Mouse (Mus musculus) brain, adult 2 months (tissue): ENCODE results near the gene Yif1a.
A peak's percentile ranks its signal among the peaks of the same experiment; 100 is the strongest.

Experiments
- DNase-seq: peaks from one replicate; pipeline ENCODE4 v3.0.0; 2011; ENCODE audit warnings: low read depth, low spot score

Yif1a gene

GRCm38 (mm10) chr19:5060365-5061330 lies 27.7 kb upstream of the Yif1a start:
- DNase-seq = no peak

GRCm38 (mm10) chr19:5062041-5062440 lies 26.3 kb upstream of the Yif1a start:
- no peak for DNase-seq

GRCm38 (mm10) chr19:5062446-5062845 lies 25.9 kb upstream of the Yif1a start:
- DNase-seq = no peak

GRCm38 (mm10) chr19:5065104-5065503 lies 23.2 kb upstream of the Yif1a start:
- DNase-seq = no peak

- DNase-seq = no peak
Observed at GRCm38 (mm10) chr19:5067040-5067799, 21.1 kb upstream of the Yif1a start.

GRCm38 (mm10) chr19:5067867-5068569 lies 20.3 kb upstream of the Yif1a start, which contains the start of gene Cd248:
Gene Cd248 (plus strand): TSS chr19:5068078.
- DNase-seq = no peak

GRCm38 (mm10) chr19:5068570-5069234 lies 19.6 kb upstream of the Yif1a start:
- no peak for DNase-seq

- DNase-seq = no peak
Observed at GRCm38 (mm10) chr19:5069486-5069885, 18.9 kb upstream of the Yif1a start.

GRCm38 (mm10) chr19:5069978-5070377 lies 18.4 kb upstream of the Yif1a start:
- no peak for DNase-seq

GRCm38 (mm10) chr19:5071077-5071476 lies 17.3 kb upstream of the Yif1a start:
- no peak for DNase-seq

- DNase-seq = peak; percentile 71
Observed at GRCm38 (mm10) chr19:5071545-5072369, 16.6 kb upstream of the Yif1a start.

- DNase-seq = no peak
Observed at GRCm38 (mm10) chr19:5072389-5073019, 15.8 kb upstream of the Yif1a start.

GRCm38 (mm10) chr19:5073028-5073427 lies 15.3 kb upstream of the Yif1a start:
- DNase-seq = peak; percentile 74

GRCm38 (mm10) chr19:5073518-5073917 lies 14.8 kb upstream of the Yif1a start:
- DNase-seq = peak; percentile 66

GRCm38 (mm10) chr19:5079279-5079678 lies 9.1 kb upstream of the Yif1a start:
- no peak for DNase-seq

- no peak for DNase-seq
Observed at GRCm38 (mm10) chr19:5082005-5082404, 6.3 kb upstream of the Yif1a start.

- no peak for DNase-seq
Observed at GRCm38 (mm10) chr19:5082596-5082995, 5.7 kb upstream of the Yif1a start.

- DNase-seq = no peak
Observed at GRCm38 (mm10) chr19:5083961-5084833, 4.1 kb upstream of the Yif1a start.

- peak; percentile 63 for DNase-seq
Observed at GRCm38 (mm10) chr19:5084834-5085144, 3.5 kb upstream of the Yif1a start.
